Mouse (Mus musculus) urinary bladder, postnatal 10 days (tissue): Measurements from ENCODE around the gene Fezf2.

Source experiments
- DNase-seq: peaks from one replicate; pipeline ENCODE4 v3.0.0; 2022; ENCODE audit warnings: low spot score

Gene Fezf2

GRCm38 (mm10) chr14:12342458-12343131, 5.4 kb downstream of the Fezf2 start:
- no peak for DNase-seq

DNA sequence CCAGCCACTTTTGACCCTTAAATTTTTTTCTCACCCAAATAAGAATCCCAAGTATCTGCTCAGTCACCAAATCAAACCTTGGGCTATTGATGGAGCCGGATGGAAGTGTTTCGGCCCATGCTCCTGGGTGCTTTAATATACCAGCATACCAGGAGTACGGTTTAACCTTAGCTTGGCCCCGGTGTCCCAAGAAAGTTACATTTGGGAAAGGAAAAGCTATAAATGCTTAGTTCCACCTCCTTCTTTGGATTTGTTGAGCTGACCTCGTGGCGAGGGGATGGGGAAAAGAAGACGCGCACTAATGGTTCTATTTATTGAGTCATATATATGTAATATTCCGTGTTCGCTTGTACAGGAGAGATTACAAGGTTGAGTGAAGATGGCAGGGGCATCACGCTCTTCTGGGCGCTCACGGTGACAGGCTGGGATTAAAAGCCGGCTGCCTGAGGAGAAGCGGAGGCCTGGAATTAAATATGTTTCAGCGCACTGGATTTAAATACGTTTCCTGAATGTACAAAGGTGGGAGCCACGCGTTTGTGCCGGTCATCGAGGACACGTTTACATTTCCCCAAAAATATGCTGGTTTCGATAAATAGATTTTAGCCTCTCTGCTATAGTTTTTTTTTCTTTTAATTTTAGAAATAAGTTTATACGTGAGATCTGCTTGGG, 6.1 kb downstream of the Fezf2 start:
- no peak for DNase-seq

GRCm38 (mm10) chr14:12341075-12341788, 6.8 kb downstream of the Fezf2 start:
- DNase-seq = no peak

DNA sequence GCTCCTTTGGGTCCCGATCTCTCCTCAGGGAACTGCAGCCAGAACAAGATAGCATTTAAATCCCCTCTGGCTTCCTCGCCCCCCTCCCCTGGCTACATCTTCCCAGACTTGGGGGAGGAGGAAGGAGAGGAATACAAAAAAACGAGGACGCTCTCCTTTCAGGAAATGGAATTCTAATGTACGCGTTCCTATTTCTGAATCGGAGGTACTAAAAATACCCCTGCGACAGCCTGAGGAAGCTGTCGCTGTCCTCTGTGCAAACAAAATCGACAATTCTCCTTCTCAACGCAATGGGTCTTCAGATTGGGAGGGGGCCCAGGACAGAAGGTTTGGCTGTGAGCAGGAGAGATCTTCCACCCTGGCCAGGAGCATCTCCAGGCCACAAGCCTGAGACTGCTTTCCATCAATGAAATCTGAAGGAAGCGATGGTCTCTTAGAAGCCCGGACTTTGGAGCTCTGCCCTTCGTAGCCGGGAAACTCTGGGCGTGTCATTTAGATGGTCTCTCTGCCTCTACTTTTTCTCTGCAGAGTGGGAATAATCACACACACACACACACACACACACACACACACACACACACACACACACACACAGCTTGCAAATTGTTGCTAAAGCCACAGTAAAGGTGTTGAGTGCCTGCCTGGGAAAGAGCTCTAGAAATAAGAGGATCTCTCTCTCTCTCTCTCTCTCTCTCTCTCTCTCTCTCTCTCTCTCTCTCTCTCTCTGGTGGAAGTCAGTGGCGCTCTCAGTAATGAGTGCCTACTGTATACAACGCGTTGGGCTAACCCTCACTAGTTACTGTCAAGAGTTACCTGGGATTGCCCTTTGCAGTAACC, 7.5 kb downstream of the Fezf2 start:
- no peak for DNase-seq

DNA sequence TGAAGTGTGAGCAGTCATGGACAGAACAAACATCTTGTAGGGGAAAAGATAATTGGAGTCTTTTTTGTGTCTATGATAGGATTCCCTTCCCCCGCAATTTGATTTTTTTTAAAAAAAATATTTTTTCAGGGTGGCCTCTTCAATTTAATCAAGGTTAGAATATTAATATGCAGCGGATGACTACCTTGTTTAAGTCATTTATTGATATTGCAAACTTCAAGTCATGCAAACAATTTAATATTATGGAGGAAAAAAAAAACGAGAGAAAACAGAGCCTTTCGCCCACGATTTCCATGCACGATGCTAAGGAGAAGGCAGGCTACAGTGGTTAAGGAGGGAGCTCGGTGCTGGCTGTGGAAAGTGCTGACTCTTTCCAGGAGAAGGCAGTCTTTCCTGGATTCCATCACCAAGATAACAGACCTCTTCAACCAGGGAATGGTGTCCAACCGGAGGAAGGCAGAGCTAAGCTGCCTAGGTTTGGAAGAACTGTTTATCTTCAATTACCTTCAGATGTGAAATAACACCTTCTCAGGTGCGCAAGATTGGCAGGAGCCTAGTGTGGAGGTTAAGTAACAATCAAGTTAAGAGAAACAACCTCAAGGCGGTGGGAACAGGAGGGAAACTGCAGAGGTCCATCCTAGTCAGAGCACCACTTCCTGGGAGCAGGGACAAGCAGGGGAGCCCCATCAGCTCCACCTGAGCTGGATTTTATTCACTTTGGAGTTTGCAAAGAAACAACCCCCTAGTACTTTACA, 9.0 kb downstream of the Fezf2 start:
- DNase-seq = no peak

DNA sequence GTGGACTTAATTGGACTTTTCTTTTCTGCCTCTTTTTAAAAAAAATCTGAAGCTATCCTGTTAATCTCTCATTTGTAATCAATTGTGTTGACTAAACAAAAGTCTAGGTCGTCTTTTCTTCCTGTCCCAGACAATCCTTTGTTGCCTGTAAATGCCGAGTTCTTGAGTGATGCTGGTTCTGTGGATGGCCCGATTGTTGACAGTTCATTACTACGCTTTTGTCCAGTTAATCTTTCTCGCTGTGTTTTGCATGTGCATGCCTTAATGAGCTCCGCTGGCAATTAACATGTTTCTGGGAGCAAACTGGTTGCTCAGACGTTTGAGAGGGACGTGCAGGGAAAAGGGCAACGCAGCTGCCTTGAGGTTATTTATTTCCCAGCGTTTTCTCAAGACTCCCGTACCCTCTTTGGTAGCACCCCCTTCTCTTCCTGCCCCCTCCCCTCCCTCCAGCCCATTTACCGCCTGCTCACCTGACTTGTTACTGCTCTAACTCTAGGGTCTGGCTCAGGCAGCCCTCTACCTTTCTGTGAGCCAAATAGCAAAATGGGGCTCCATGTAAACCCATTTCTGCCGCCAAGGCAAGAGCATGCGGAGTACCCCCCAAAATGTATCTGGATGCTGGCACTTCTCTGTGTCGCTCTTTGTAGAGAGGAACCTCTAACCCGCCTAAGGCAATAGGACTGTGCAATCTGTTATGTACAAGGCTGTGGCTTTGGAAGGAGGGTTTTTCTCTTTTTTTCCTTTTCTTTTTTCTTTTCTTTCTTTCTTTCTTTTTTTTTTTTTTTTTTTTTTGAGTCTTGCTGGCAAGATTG, 9.8 kb downstream of the Fezf2 start:
- no peak for DNase-seq

DNA sequence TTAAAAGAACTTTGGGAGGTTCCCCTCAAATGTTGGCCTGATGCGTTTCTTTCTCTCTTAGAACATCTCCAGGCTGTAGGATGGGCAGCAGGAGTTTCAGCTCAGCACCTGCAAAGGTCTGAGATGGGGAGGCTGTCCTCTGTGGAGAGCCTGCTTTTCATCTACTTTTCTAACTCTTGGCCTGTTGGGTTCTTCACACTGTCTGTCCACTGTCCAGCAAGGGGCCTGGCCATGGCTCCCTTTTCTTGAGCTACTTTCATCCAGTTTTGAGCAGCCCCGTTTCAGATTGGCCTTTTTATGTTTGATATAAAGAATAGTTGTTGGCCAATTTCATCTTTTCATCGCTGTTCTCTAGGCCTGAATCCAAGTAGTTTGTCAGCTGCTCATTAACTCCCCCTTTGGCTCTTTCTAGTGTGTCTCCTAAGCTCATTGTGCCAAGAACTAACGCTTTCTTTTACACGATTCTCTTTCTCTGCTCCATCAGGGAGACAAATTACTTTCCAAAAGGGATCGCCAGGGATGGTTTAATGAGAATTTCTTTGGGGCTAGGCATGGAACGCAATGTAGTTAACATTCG, 10.5 kb downstream of the Fezf2 start:
- DNase-seq = no peak

GRCm38 (mm10) chr14:12334925-12335324, 13.1 kb downstream of the Fezf2 start:
- no peak for DNase-seq

GRCm38 (mm10) chr14:12333622-12334021, 14.4 kb downstream of the Fezf2 start:
- no peak for DNase-seq

DNA sequence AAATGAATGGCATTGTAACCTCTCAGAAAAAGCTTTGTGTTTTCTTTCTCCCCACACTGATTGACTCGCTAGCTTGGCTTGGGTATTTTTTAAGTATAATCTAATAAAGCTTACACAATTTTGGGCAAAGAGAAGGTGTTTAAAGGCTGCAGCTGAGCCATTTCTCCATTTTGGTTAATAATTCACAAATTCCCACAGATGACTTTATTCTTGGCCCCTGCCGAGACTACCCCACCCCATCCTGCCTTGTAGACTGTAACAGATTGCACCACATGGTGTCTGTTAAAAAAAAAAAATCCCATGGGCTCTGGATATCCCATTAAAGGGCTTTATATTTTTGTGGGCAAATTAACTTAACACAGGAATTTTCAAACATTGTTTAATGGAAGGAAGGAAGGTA, 44.9 kb downstream of the Fezf2 start:
- no peak for DNase-seq

DNA sequence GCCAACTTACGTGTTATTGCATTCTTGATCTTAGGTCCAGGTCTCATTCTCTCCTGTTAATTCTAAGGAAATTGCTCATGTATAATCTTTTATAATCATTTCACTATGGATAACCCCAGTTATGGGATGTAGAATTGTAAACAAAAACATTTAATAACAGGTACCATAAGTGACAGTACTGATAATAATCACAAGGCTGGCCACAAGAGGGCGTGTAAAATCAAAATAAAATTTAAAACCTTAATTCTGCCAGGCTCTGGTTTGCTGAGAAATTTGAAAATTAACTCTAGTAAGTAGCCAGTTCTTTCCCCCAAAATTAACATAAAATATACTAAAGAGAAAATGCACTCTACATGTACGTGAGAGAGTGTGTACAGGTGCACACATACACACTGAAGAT, 47.3 kb downstream of the Fezf2 start:
- no peak for DNase-seq

- DNase-seq = no peak
These were observed 47.7 kb downstream of the Fezf2 start for GRCm38 (mm10) chr14:12300275-12300674.

- no peak for DNase-seq
These were observed 48.3 kb downstream of the Fezf2 start for GRCm38 (mm10) chr14:12299654-12300053.

GRCm38 (mm10) chr14:12299171-12299570, 48.8 kb downstream of the Fezf2 start:
- no peak for DNase-seq

- no peak for DNase-seq
These were observed 51.6 kb downstream of the Fezf2 start for GRCm38 (mm10) chr14:12296391-12296790.
